Mouse (Mus musculus) NIH3T3 (cell line): ENCODE results near the gene Eci2.
A peak's percentile ranks its signal among the peaks of the same experiment; 100 is the strongest.
"Not testable (repeated sequence)": the region's sequence is repeated elsewhere in the genome, so short reads cannot be mapped to it uniquely, and the experiment has no call there.

Experiments
- DNase-seq: peaks from one replicate; pipeline ENCODE4 v3.0.0-alpha.2; 2012; ENCODE audit warnings: low read depth

Eci2 gene

GRCm38 (mm10) chr13:35026879-35027278 is at the start of gene Eci2:
Eci2 (minus strand) TSS chr13:35027096.
- peak; percentile 78 for DNase-seq

- no peak for DNase-seq
Observed at GRCm38 (mm10) chr13:35074862-35075261, 48.0 kb upstream of the Eci2 start.

- no peak for DNase-seq
Observed at GRCm38 (mm10) chr13:35070485-35071472, 43.9 kb upstream of the Eci2 start.

- DNase-seq, result no peak
Observed at GRCm38 (mm10) chr13:35067084-35067483, 40.2 kb upstream of the Eci2 start.

GRCm38 (mm10) chr13:35066033-35066432 is 39.1 kb upstream of the Eci2 start:
- DNase-seq, result no peak

GRCm38 (mm10) chr13:35064381-35064780 is 37.5 kb upstream of the Eci2 start:
- DNase-seq, result no peak

GRCm38 (mm10) chr13:35058145-35058544 is 31.2 kb upstream of the Eci2 start:
- no peak for DNase-seq

GRCm38 (mm10) chr13:35036486-35036885 is 9.6 kb upstream of the Eci2 start:
- no peak for DNase-seq

GRCm38 (mm10) chr13:35035731-35036130 is 8.8 kb upstream of the Eci2 start:
- no peak for DNase-seq

GRCm38 (mm10) chr13:35033571-35033970 is 6.7 kb upstream of the Eci2 start:
- no peak for DNase-seq

- DNase-seq, result peak; percentile 3
Observed at GRCm38 (mm10) chr13:35031684-35032082, 4.8 kb upstream of the Eci2 start.

- DNase-seq, result peak; percentile 9
Observed at GRCm38 (mm10) chr13:35030979-35031683, 4.2 kb upstream of the Eci2 start.

- no peak for DNase-seq
Observed at GRCm38 (mm10) chr13:35028365-35028764, 1.5 kb upstream of the Eci2 start.

- not testable (repeated sequence) for DNase-seq
Observed at GRCm38 (mm10) chr13:35023401-35023800, 3.5 kb downstream of the Eci2 start.

- DNase-seq, result no peak
Observed at GRCm38 (mm10) chr13:35020383-35020782, 6.5 kb downstream of the Eci2 start.

GRCm38 (mm10) chr13:35018866-35019536 is 7.9 kb downstream of the Eci2 start:
- no peak for DNase-seq

- no peak for DNase-seq
Observed at GRCm38 (mm10) chr13:35017392-35017791, 9.5 kb downstream of the Eci2 start.

- DNase-seq, result no peak
Observed at GRCm38 (mm10) chr13:35016067-35016466, 10.8 kb downstream of the Eci2 start.

- DNase-seq, result peak; percentile 9
Observed at GRCm38 (mm10) chr13:34995925-34996324, 31.0 kb downstream of the Eci2 start.

GRCm38 (mm10) chr13:34993983-34994811 is 32.7 kb downstream of the Eci2 start:
- peak; percentile 94 for DNase-seq

- no peak for DNase-seq
Observed at GRCm38 (mm10) chr13:34993595-34993982, 33.3 kb downstream of the Eci2 start.
